Mouse (Mus musculus): ENCODE data around the gene Ndufaf2. TPM values are rescaled to one million over a fixed set of nuclear protein-coding genes. Genes with fewer than 3 reads are reported as not detected.
A peak's percentile ranks its signal among the peaks of the same experiment; 100 is the strongest.

Ndufaf2 gene
- total RNA-seq, 1 experiment = 41.1 TPM

DNA sequence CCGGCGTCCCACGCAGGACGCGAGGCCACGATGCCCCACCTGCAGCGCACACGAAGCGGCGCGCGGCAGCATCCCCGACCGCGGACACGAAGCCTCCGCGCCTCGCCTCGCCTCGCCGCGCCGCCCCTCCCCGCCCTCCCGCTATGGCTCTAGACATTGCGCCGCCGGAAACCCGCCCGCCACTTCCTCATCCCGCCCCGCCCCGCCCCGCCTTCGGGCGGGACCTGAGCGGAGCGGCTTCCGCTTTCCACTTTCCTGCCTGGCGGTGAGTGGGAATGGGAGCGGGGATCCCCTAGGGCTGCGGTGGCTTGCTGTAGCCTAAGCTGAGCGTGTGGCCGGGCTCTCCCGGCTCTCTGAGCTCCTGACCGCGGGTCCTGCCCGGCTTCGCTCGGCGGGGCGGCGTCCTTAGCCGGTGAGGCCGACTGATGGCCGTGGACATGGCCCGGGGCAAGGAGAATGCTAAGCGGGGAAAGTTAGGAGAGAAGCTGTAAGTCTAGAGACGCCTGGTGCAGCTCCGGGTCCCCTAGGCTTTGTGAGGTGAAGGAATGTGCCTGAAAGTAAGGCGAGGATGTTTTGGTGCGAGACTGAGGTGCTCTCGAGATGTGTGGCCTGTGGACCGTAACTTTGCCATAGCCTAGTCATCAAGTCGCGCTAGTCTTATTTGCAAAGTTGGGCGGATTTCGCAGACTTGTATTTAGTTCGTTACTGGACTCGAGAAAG, 114.0 kb downstream of the Ndufaf2 start, which contains the start of gene Smim15:
Gene Smim15 (plus strand): TSS at position 225 of the 720 bp plus-strand sequence.
- DNase-seq (ENCODE audit: low read depth, low spot score) = peak; percentile 89
- H3K9me3 ChIP-seq (ENCODE audit: control insufficient read depth, insufficient read depth, low read depth, low read length) = no peaks in the 10 kb centered on the region
- in situ Hi-C loops (cut with MboI; ENCODE audit: low sequenced_read_pairs in 2 of 2, unreplicated experiment in 2 of 2) = no loop called here
- H3K4me1 ChIP-seq (ENCODE audit: control insufficient read depth in 2 of 2, insufficient read depth in 2 of 2, low read length in 2 of 2, poor library complexity in 1 of 2) = peaks cover 2 to 11% of the 10 kb centered on the region in 2 experiments; a peak in 3 of 4 replicates
- H3K9ac ChIP-seq (ENCODE audit: insufficient read depth, low read depth, low read length, poor library complexity, severe bottlenecking) = peak within 1 kb of the TSS; percentile 100
- H3K36me3 ChIP-seq (ENCODE audit: control insufficient read depth, insufficient read depth, low read length, poor library complexity, severe bottlenecking) = peaks cover 3% of the 10 kb centered on the region
- H3K4me3 ChIP-seq (ENCODE audit: insufficient read depth in 1 of 2, low read depth in 1 of 2, low read length in 2 of 2, poor library complexity in 1 of 2, severe bottlenecking in 1 of 2) = peak within 1 kb of the TSS; percentile 86 to 100
- TF ChIP-seq ZNF384 (IDR thresholded peaks at IDR 0.05; ENCODE audit: low read depth, low read length) (no peak), ZC3H11A (IDR thresholded peaks at IDR 0.05; ENCODE audit: borderline replicate concordance, low read depth, low read length) (no peak), HCFC1 (IDR thresholded peaks at IDR 0.05; ENCODE audit: borderline replicate concordance, insufficient read depth, low read length) (no peak), CHD2 (IDR thresholded peaks at IDR 0.05; ENCODE audit: low read depth, low read length) (no peak), MAFK (IDR thresholded peaks at IDR 0.05; ENCODE audit: insufficient read depth, low read depth, low read length) (no peak)
- H3K27ac ChIP-seq (ENCODE audit: insufficient read depth, low read depth, low read length, poor library complexity, severe bottlenecking) = peak within 1 kb of the TSS; percentile 83

DNA sequence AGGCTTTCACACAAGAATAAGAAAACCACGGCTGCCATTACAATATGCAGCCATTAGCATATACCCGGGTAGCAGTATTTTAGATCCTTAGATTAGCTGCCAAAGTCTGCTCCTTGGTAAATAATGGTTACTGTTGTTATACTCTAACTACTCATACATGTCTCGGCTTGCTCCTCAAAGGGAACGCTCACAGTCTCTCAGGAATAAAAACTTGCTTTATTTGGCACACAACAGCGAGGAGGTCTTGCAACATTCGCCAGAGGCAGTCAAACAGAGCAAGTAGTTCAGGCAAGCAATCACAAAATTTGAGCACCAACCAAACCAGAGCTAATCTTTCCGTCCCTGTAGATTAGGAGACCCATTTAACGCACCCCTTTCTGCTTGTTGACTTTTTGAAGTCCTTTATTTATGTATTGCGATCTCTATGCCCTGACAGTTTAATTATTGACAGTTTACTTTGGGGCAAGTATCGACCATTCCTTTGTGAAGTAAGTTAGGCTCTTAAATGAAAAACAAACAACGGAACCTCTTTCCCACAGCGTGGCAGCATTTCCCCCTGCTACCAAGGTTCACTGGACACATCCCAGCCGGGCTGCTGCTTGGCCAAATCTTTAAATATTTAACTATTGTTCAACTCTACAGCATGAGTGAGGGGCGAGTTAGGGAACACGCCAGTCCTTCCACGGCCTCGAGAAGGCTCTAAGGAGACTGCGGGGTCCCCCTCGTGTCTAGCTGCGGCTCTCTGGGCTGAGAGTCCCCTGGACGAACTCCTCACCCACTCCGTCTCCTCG, 114.8 kb downstream of the Ndufaf2 start:
- no peak for TF ChIP-seq ZC3H11A (IDR thresholded peaks at IDR 0.05; ENCODE audit: borderline replicate concordance, low read depth, low read length)
- TF ChIP-seq CHD2 (IDR thresholded peaks at IDR 0.05; ENCODE audit: low read depth, low read length) = no peak
- no peak for TF ChIP-seq ZNF384 (IDR thresholded peaks at IDR 0.05; ENCODE audit: low read depth, low read length)
- no peak for TF ChIP-seq MAFK (IDR thresholded peaks at IDR 0.05; ENCODE audit: insufficient read depth, low read depth, low read length)
- no peak for TF ChIP-seq HCFC1 (IDR thresholded peaks at IDR 0.05; ENCODE audit: borderline replicate concordance, insufficient read depth, low read length)
- peaks cover 2 to 11% of the 10 kb centered on the region in 2 experiments; a peak in 3 of 4 replicates for H3K4me1 ChIP-seq (ENCODE audit: control insufficient read depth in 2 of 2, insufficient read depth in 2 of 2, low read length in 2 of 2, poor library complexity in 1 of 2)
- in situ Hi-C loops (cut with MboI; ENCODE audit: low sequenced_read_pairs in 2 of 2, unreplicated experiment in 2 of 2) = no loop called here
- H3K9me3 ChIP-seq (ENCODE audit: control insufficient read depth, insufficient read depth, low read depth, low read length) = no peaks in the 10 kb centered on the region
- peak overlapping the region; percentile 99 for H3K9ac ChIP-seq (ENCODE audit: insufficient read depth, low read depth, low read length, poor library complexity, severe bottlenecking)
- H3K27ac ChIP-seq (ENCODE audit: insufficient read depth, low read depth, low read length, poor library complexity, severe bottlenecking) = peak overlapping the region; percentile 79
- DNase-seq (ENCODE audit: low read depth, low spot score) = no peak
- peak overlapping the region; percentile 86 to 100 for H3K4me3 ChIP-seq (ENCODE audit: insufficient read depth in 1 of 2, low read depth in 1 of 2, low read length in 2 of 2, poor library complexity in 1 of 2, severe bottlenecking in 1 of 2)
- H3K36me3 ChIP-seq (ENCODE audit: control insufficient read depth, insufficient read depth, low read length, poor library complexity, severe bottlenecking) = peaks cover 3% of the 10 kb centered on the region

DNA sequence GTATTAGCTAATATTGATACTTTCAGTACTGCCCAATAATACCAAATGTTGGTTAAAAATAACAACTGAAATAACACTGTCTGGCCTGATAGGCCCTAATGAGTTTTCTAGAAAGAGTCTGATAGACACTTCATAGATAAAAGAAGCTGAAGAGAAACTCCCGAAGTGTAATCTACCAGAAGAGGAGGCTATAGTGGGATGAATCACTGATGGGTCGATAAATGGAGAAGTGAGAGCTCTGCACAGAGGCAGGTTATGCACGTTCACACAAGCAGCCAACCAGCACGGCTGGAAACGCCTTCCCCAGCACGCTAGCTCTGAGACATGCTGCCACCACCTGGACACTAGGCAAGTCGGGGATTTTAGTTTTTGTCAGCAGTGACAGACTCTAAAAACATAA, 117.1 kb downstream of the Ndufaf2 start:
- peaks cover 2 to 11% of the 10 kb centered on the region in 2 experiments; a peak in 3 of 4 replicates for H3K4me1 ChIP-seq (ENCODE audit: control insufficient read depth in 2 of 2, insufficient read depth in 2 of 2, low read length in 2 of 2, poor library complexity in 1 of 2)
- no peak for DNase-seq (ENCODE audit: low read depth, low spot score)
- in situ Hi-C loops (cut with MboI; ENCODE audit: low sequenced_read_pairs in 2 of 2, unreplicated experiment in 2 of 2) = no loop called here

DNA sequence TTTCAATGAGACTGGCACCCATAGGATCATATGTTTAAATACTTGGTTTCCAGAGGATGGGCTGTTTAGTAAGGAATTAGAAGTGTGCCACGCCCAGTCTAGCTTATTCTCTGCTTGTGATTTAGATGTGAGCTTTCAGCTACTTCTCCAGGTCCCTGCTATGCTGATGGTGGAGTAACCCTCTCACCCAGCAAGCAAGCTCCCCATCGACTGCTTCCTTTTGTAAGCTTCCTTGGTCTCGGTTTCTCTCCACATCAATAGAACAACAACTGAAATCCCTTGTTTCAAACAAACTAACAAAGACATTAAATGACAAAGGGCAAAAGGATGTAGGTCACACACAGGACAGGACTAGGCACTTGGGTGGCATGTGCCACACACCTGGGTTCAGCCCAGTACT, 118.0 kb downstream of the Ndufaf2 start:
- Histone ChIP-seq H3K9ac (ENCODE audit: insufficient read depth, low read depth, low read length, poor library complexity, severe bottlenecking) (no peak overlapping the region), H3K9me3 (ENCODE audit: control insufficient read depth, insufficient read depth, low read depth, low read length) (no peaks in the 10 kb centered on the region), H3K36me3 (ENCODE audit: control insufficient read depth, insufficient read depth, low read length, poor library complexity, severe bottlenecking) (no peaks in the 10 kb centered on the region), H3K4me3 (ENCODE audit: insufficient read depth in 1 of 2, low read depth in 1 of 2, low read length in 2 of 2, poor library complexity in 1 of 2, severe bottlenecking in 1 of 2) (no peak overlapping the region), H3K4me1 (ENCODE audit: control insufficient read depth in 2 of 2, insufficient read depth in 2 of 2, low read length in 2 of 2, poor library complexity in 1 of 2) (peaks cover 2 to 7% of the 10 kb centered on the region in 2 experiments; a peak in 2 of 4 replicates), H3K27ac (ENCODE audit: insufficient read depth, low read depth, low read length, poor library complexity, severe bottlenecking) (no peak overlapping the region)
- in situ Hi-C loops (cut with MboI; ENCODE audit: low sequenced_read_pairs in 2 of 2, unreplicated experiment in 2 of 2) = no loop called here
- no peak for DNase-seq (ENCODE audit: low read depth, low spot score)
- TF ChIP-seq MAFK (IDR thresholded peaks at IDR 0.05; ENCODE audit: insufficient read depth, low read depth, low read length) (no peak), ZNF384 (IDR thresholded peaks at IDR 0.05; ENCODE audit: low read depth, low read length) (no peak), CHD2 (IDR thresholded peaks at IDR 0.05; ENCODE audit: low read depth, low read length) (no peak), ZC3H11A (IDR thresholded peaks at IDR 0.05; ENCODE audit: borderline replicate concordance, low read depth, low read length) (no peak)

More for the DNA sequence above, 117.1 kb downstream of the Ndufaf2 start:
- Histone ChIP-seq H3K9ac (ENCODE audit: insufficient read depth, low read depth, low read length, poor library complexity, severe bottlenecking) (no peak overlapping the region), H3K9me3 (ENCODE audit: control insufficient read depth, insufficient read depth, low read depth, low read length) (no peaks in the 10 kb centered on the region), H3K36me3 (ENCODE audit: control insufficient read depth, insufficient read depth, low read length, poor library complexity, severe bottlenecking) (no peaks in the 10 kb centered on the region), H3K4me3 (ENCODE audit: insufficient read depth in 1 of 2, low read depth in 1 of 2, low read length in 2 of 2, poor library complexity in 1 of 2, severe bottlenecking in 1 of 2) (no peak overlapping the region), H3K27ac (ENCODE audit: insufficient read depth, low read depth, low read length, poor library complexity, severe bottlenecking) (no peak overlapping the region)
- TF ChIP-seq ZNF384 (IDR thresholded peaks at IDR 0.05; ENCODE audit: low read depth, low read length) (no peak), MAFK (IDR thresholded peaks at IDR 0.05; ENCODE audit: insufficient read depth, low read depth, low read length) (no peak)
